Mouse (Mus musculus): ENCODE measurements at regions not wholly inside any gene's neighbourhood (a gene's known extent, or its start where the extent isn't known, plus 50 kb on each side); places are given as distances from the start of the nearest gene placed in this dataset.

- Histone ChIP-seq H3ac (ENCODE audit: control insufficient read depth, insufficient read length) (no peak overlapping the region), H3K4me3 (no peak overlapping the region), H3K36me3 (ENCODE audit: control insufficient read depth, insufficient read depth) (no peaks in the 10 kb centered on the region), H3K4me2 (ENCODE audit: low read depth) (no peak overlapping the region), H3K79me2 (ENCODE audit: control insufficient read depth, insufficient read depth) (no peaks in the 10 kb centered on the region), H3K27me3 (ENCODE audit: control insufficient read depth, insufficient read depth, insufficient read length) (no peaks in the 10 kb centered on the region)
- TF ChIP-seq MAX (IDR thresholded peaks at IDR 0.05; ENCODE audit: low read depth), result no peak
- no peak for TF ChIP-seq USF1 (IDR thresholded peaks at IDR 0.05; ENCODE audit: low read depth)
- no peak for TF ChIP-seq CEBPB (IDR thresholded peaks at IDR 0.05; ENCODE audit: insufficient read depth, poor library complexity, severe bottlenecking)
- TF ChIP-seq POLR2AphosphoS2 (IDR thresholded peaks at IDR 0.05; ENCODE audit: insufficient read length, low read depth), result no peak
Measured at GRCm38 (mm10) chr9:100357553-100357952, 129.0 kb downstream of the Il20rb start.

GRCm38 (mm10) chr9:100340796-100341195 is 145.8 kb downstream of the Il20rb start:
- Histone ChIP-seq H3K36me3 (ENCODE audit: control insufficient read depth, insufficient read depth) (no peaks in the 10 kb centered on the region), H3ac (ENCODE audit: control insufficient read depth, insufficient read length) (no peak overlapping the region), H3K79me2 (ENCODE audit: control insufficient read depth, insufficient read depth) (no peaks in the 10 kb centered on the region), H3K4me2 (ENCODE audit: low read depth) (no peak overlapping the region), H3K4me3 (no peak overlapping the region), H3K27me3 (ENCODE audit: control insufficient read depth, insufficient read depth, insufficient read length) (no peaks in the 10 kb centered on the region)
- TF ChIP-seq REST (IDR thresholded peaks at IDR 0.05; ENCODE audit: insufficient read depth, insufficient read length) (no peak), E2F4 (IDR thresholded peaks at IDR 0.05; ENCODE audit: insufficient read depth) (no peak), CEBPB (IDR thresholded peaks at IDR 0.05; ENCODE audit: insufficient read depth, poor library complexity, severe bottlenecking) (no peak), TCF3 (IDR thresholded peaks at IDR 0.05; ENCODE audit: insufficient read length, low read depth) (no peak), MYOG (IDR thresholded peaks at IDR 0.05; ENCODE audit: control insufficient read depth in 1 of 3, insufficient read depth in 1 of 3, insufficient read length in 2 of 3, low read depth in 2 of 3) (no peak), MAX (IDR thresholded peaks at IDR 0.05; ENCODE audit: low read depth) (no peak), MYOD1 (IDR thresholded peaks at IDR 0.05; ENCODE audit: control insufficient read depth in 1 of 3, insufficient read length in 2 of 3, low read depth in 2 of 3) (no peak), TCF12 (IDR thresholded peaks at IDR 0.05; ENCODE audit: insufficient read depth, poor library complexity, severe bottlenecking) (no peak), POLR2AphosphoS2 (IDR thresholded peaks at IDR 0.05; ENCODE audit: insufficient read length, low read depth) (no peak), USF1 (IDR thresholded peaks at IDR 0.05; ENCODE audit: low read depth) (no peak), SRF (IDR thresholded peaks at IDR 0.05; ENCODE audit: control insufficient read depth, insufficient read length, low read depth) (no peak), POLR2A (IDR thresholded peaks at IDR 0.05; ENCODE audit: insufficient read length, low read depth) (no peak)

GRCm38 (mm10) chr9:100307765-100308164 is 178.8 kb downstream of the Il20rb start:
- no peak overlapping the region for H3ac ChIP-seq (ENCODE audit: control insufficient read depth, insufficient read length)
- H3K27me3 ChIP-seq (ENCODE audit: control insufficient read depth, insufficient read depth, insufficient read length), result no peaks in the 10 kb centered on the region
- no peaks in the 10 kb centered on the region for H3K36me3 ChIP-seq (ENCODE audit: control insufficient read depth, insufficient read depth)
- no peaks in the 10 kb centered on the region for H3K79me2 ChIP-seq (ENCODE audit: control insufficient read depth, insufficient read depth)
- no peak overlapping the region for H3K4me3 ChIP-seq
- no peak overlapping the region for H3K4me2 ChIP-seq (ENCODE audit: low read depth)
- TF ChIP-seq REST (IDR thresholded peaks at IDR 0.05; ENCODE audit: insufficient read depth, insufficient read length), result no peak
- no peak for TF ChIP-seq MAX (IDR thresholded peaks at IDR 0.05; ENCODE audit: low read depth)
- TF ChIP-seq E2F4 (IDR thresholded peaks at IDR 0.05; ENCODE audit: insufficient read depth), result no peak
- no peak for TF ChIP-seq TCF3 (IDR thresholded peaks at IDR 0.05; ENCODE audit: insufficient read length, low read depth)
- no peak for TF ChIP-seq CEBPB (IDR thresholded peaks at IDR 0.05; ENCODE audit: insufficient read depth, poor library complexity, severe bottlenecking)

GRCm38 (mm10) chr9:100307364-100307763 is 179.2 kb downstream of the Il20rb start:
- no peaks in the 10 kb centered on the region for H3K27me3 ChIP-seq (ENCODE audit: control insufficient read depth, insufficient read depth, insufficient read length)
- no peak overlapping the region for H3ac ChIP-seq (ENCODE audit: control insufficient read depth, insufficient read length)
- H3K4me2 ChIP-seq (ENCODE audit: low read depth), result no peak overlapping the region
- H3K79me2 ChIP-seq (ENCODE audit: control insufficient read depth, insufficient read depth), result no peaks in the 10 kb centered on the region
- no peak for TF ChIP-seq POLR2AphosphoS2 (IDR thresholded peaks at IDR 0.05; ENCODE audit: insufficient read length, low read depth)
- TF ChIP-seq MYOD1 (IDR thresholded peaks at IDR 0.05; ENCODE audit: control insufficient read depth in 1 of 3, insufficient read length in 2 of 3, low read depth in 2 of 3), result no peak
- no peak for TF ChIP-seq TCF3 (IDR thresholded peaks at IDR 0.05; ENCODE audit: insufficient read length, low read depth)
- no peak for TF ChIP-seq REST (IDR thresholded peaks at IDR 0.05; ENCODE audit: insufficient read depth, insufficient read length)
- TF ChIP-seq TCF12 (IDR thresholded peaks at IDR 0.05; ENCODE audit: insufficient read depth, poor library complexity, severe bottlenecking), result no peak
- no peak for TF ChIP-seq MYOG (IDR thresholded peaks at IDR 0.05; ENCODE audit: control insufficient read depth in 1 of 3, insufficient read depth in 1 of 3, insufficient read length in 2 of 3, low read depth in 2 of 3)
- no peak for TF ChIP-seq SRF (IDR thresholded peaks at IDR 0.05; ENCODE audit: control insufficient read depth, insufficient read length, low read depth)
- TF ChIP-seq MAX (IDR thresholded peaks at IDR 0.05; ENCODE audit: low read depth), result no peak
- H3K36me3 ChIP-seq (ENCODE audit: control insufficient read depth, insufficient read depth), result no peaks in the 10 kb centered on the region
- H3K4me3 ChIP-seq, result no peak overlapping the region

GRCm38 (mm10) chr9:100303762-100304161 is 182.8 kb downstream of the Il20rb start:
- Histone ChIP-seq H3K27me3 (ENCODE audit: control insufficient read depth, insufficient read depth, insufficient read length) (no peaks in the 10 kb centered on the region), H3K4me2 (ENCODE audit: low read depth) (no peak overlapping the region), H3K4me3 (no peak overlapping the region), H3K36me3 (ENCODE audit: control insufficient read depth, insufficient read depth) (no peaks in the 10 kb centered on the region), H3ac (ENCODE audit: control insufficient read depth, insufficient read length) (no peak overlapping the region), H3K79me2 (ENCODE audit: control insufficient read depth, insufficient read depth) (no peaks in the 10 kb centered on the region)
- no peak for TF ChIP-seq POLR2A (IDR thresholded peaks at IDR 0.05; ENCODE audit: insufficient read length, low read depth)
- TF ChIP-seq TCF3 (IDR thresholded peaks at IDR 0.05; ENCODE audit: insufficient read length, low read depth), result no peak
- no peak for TF ChIP-seq REST (IDR thresholded peaks at IDR 0.05; ENCODE audit: insufficient read depth, insufficient read length)
- no peak for TF ChIP-seq CEBPB (IDR thresholded peaks at IDR 0.05; ENCODE audit: insufficient read depth, poor library complexity, severe bottlenecking)
- no peak for TF ChIP-seq USF1 (IDR thresholded peaks at IDR 0.05; ENCODE audit: low read depth)
- no peak for TF ChIP-seq MYOD1 (IDR thresholded peaks at IDR 0.05; ENCODE audit: control insufficient read depth in 1 of 3, insufficient read length in 2 of 3, low read depth in 2 of 3)
- TF ChIP-seq POLR2AphosphoS2 (IDR thresholded peaks at IDR 0.05; ENCODE audit: insufficient read length, low read depth), result no peak
- TF ChIP-seq E2F4 (IDR thresholded peaks at IDR 0.05; ENCODE audit: insufficient read depth), result no peak
- no peak for TF ChIP-seq SRF (IDR thresholded peaks at IDR 0.05; ENCODE audit: control insufficient read depth, insufficient read length, low read depth)
- no peak for TF ChIP-seq TCF12 (IDR thresholded peaks at IDR 0.05; ENCODE audit: insufficient read depth, poor library complexity, severe bottlenecking)
- no peak for TF ChIP-seq MYOG (IDR thresholded peaks at IDR 0.05; ENCODE audit: control insufficient read depth in 1 of 3, insufficient read depth in 1 of 3, insufficient read length in 2 of 3, low read depth in 2 of 3)
- TF ChIP-seq MAX (IDR thresholded peaks at IDR 0.05; ENCODE audit: low read depth), result no peak
